Mouse (Mus musculus) adrenal gland, adult 8-10 months (tissue): ENCODE measurements around the gene Duoxa2. TPM values are rescaled to one million over a fixed set of nuclear protein-coding genes. Genes with fewer than 3 reads are reported as not detected.

Experiments used
- total RNA-seq, 4 experiments: library from RNA; stranded (reverse); gene quantifications; 2 replicates each; pipeline ENCODE4 v1.2.4; 2022

Duoxa2 gene
- total RNA-seq, 4 experiments from 2014 or later = not detected

Other genes starting within 250 kb of the Duoxa2 start
- gene Spg11, start 180.5 kb upstream of the Duoxa2 start, total RNA-seq = 10 to 100 TPM; 20.0 to 25.0 (median 23.5) TPM
- 100 to 1,000 TPM; 769 to 879 (median 834) TPM for gene B2m, start 151.2 kb upstream of the Duoxa2 start, total RNA-seq
- gene Trim69, start 138.2 kb upstream of the Duoxa2 start, total RNA-seq = not detected
- under 1 TPM in 1 of 4 experiments, not detected in 3; 0.09 TPM for gene Patl2, start 112.7 kb upstream of the Duoxa2 start, total RNA-seq
- gene Terb2, start 112.6 kb upstream of the Duoxa2 start, total RNA-seq = not detected
- gene Sord, start 64.2 kb upstream of the Duoxa2 start, total RNA-seq = 100 to 1,000 TPM in 2 of 4 experiments, 10 to 100 TPM in 2; 83.1 to 149 (median 112) TPM
- gene Duox2, start 451 bp upstream of the Duoxa2 start, total RNA-seq = not detected
- gene Duoxa1, start 14.8 kb downstream of the Duoxa2 start, total RNA-seq = under 1 TPM; 0.20 to 0.52 (median 0.32) TPM
- gene Duox1, start 16.8 kb downstream of the Duoxa2 start, total RNA-seq = under 1 TPM in 2 of 4 experiments, not detected in 2; 0.06 to 0.13 TPM
- 10 to 100 TPM in 2 of 4 experiments, 1 to 10 TPM in 2; 8.1 to 18.5 (median 13.8) TPM for gene Shf, start 70.3 kb downstream of the Duoxa2 start, total RNA-seq
- gene Slc28a2, start 127.6 kb downstream of the Duoxa2 start, total RNA-seq = 1 to 10 TPM in 3 of 4 experiments, under 1 TPM in 1; 0.84 to 4.8 (median 2.1) TPM
- gene Gm14085, start 186.0 kb downstream of the Duoxa2 start, total RNA-seq = under 1 TPM in 2 of 4 experiments, not detected in 2; 0.15 to 0.17 TPM